Mouse (Mus musculus): ENCODE measurements around the gene Hist1h2ba. TPM values are rescaled to one million over a fixed set of nuclear protein-coding genes. Genes with fewer than 3 reads are reported as not detected.

Hist1h2ba gene
- polyA plus RNA-seq, 1 experiment from 2014 or later: not detected

DNA sequence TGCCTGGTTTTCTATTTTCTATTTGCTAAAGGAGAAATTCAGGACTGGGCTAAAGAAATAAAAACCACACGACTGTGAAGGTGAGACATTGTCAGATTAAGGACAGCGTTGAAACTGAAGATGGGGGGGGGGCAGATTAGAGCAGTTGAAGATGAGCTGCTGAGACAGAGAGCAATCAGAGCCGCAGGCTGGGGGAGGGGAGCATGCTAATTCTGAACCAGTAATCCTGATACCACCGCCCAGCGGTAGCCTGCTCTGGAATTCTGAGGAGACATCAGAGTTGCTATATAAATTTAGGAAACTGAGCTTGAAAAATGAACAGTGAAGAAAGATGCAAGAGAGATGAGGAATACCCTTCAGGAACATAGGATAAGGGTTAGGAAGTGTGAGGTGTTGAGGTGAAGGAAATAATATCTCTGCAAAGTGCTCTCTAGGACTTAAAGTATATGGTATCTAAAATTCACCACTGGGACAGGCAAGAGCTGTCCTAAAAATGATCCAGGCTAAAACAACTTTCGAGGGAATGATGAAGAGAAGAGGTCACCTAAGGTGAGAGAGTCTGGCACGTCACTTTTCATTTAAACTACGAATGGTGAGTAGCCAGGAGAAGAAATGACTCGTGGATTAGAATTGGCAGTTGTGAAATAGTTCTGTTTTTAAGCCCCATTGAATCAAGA is 41.2 kb downstream of the Hist1h2ba start:
- H3K4me1 ChIP-seq (ENCODE audit: control insufficient read depth, insufficient read depth, low read length): no peaks in the 10 kb centered on the region; the same call in 1 of the 2 replicates
- H3K27ac ChIP-seq (ENCODE audit: low read depth, low read length): no peak overlapping the region
- H3K9me3 ChIP-seq (replicated peaks; ENCODE audit: control insufficient read depth, low read length): no peaks in the 10 kb centered on the region
- no peak overlapping the region for H3K4me2 ChIP-seq
- WGBS (ENCODE audit: insufficient replicate concordance): 29% methylated on average over 9 of the region's 9 CpGs
- no peaks in the 10 kb centered on the region for H3K27me3 ChIP-seq (ENCODE audit: control insufficient read depth, insufficient read depth, low read length)
- no peak for ATAC-seq (replicated peaks; ENCODE audit: insufficient number of reproducible peaks, low FRiP score, low TSS enrichment)
- no peaks in the 10 kb centered on the region for H3K36me3 ChIP-seq (ENCODE audit: control insufficient read depth, insufficient read depth, low read length)
- no peak overlapping the region for H3K4me3 ChIP-seq (ENCODE audit: low read depth, low read length)
- H3K9ac ChIP-seq (ENCODE audit: low read depth, low read length): no peak overlapping the region

DNA sequence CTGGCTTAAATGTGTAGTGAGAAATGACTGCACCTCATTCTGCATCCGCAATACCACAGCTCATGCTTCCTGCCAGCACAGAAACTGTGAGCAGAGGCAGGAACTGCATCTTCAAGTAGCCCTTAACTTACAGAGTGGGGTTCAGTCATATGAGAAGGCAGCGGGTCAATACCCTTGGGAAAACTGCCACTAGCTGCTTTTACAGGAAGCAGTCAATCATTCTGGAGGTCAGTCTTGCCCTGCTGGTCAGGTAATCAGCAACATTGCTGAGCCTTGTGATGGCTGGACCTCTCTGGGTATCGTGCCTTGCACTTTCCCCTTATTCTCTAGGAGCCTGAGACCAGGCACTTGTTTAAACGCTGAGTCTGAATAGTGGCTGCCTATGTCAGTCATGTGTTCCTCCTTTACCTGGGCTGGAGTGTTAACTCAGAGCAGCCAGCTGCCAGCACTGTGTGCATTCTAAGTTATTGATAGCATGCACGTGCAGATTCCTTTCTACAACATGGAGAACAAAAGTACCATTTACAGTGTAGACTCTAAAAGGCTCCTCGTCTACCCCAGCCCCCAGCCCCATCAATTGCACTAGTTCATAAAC is 44.8 kb downstream of the Hist1h2ba start:
- Histone ChIP-seq H3K27me3 (ENCODE audit: control insufficient read depth, insufficient read depth, low read length) (no peaks in the 10 kb centered on the region), H3K4me1 (ENCODE audit: control insufficient read depth, insufficient read depth, low read length) (no peaks in the 10 kb centered on the region; the same call in 1 of the 2 replicates), H3K27ac (ENCODE audit: low read depth, low read length) (no peak overlapping the region), H3K36me3 (ENCODE audit: control insufficient read depth, insufficient read depth, low read length) (no peaks in the 10 kb centered on the region), H3K9me3 (replicated peaks; ENCODE audit: control insufficient read depth, low read length) (no peaks in the 10 kb centered on the region), H3K4me3 (ENCODE audit: low read depth, low read length) (no peak overlapping the region), H3K9ac (ENCODE audit: low read depth, low read length) (no peak overlapping the region), H3K4me2 (no peak overlapping the region)
- WGBS (ENCODE audit: insufficient replicate concordance): 58% methylated on average over 6 of the region's 6 CpGs
- ATAC-seq (replicated peaks; ENCODE audit: insufficient number of reproducible peaks, low FRiP score, low TSS enrichment): no peak

DNA sequence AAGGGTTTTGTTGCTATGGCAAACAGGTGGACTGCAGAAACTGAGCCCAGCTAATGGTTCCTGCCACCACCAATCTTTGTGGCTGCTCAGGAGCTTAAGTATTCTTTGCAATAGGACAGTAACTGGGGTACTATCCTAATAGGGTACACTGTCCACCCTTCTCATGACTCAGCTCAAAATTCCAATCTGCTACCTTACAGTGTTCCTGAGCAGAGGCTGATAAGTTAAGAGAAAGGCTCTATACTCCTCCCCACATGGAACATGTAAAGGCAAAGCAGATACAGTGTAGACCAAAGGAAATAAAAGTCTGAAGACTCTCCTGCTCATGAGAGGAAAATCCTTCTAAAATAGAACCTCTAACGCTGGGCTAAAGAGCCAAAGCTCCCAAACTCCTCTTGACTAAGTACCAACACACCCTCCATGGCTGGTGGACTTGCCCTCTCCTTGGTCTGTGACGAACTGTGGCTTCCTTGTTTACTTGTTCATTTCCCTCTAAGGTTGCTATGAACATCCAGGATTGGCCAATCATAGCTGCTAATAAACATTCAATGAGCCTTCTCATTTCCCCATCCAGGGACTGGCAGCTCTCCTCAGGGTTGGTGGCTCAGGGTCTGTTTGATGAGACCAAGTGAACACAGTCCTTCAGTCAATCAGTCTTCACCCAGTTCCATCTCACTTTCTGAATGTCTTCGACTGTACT is 46.8 kb downstream of the Hist1h2ba start:
- Histone ChIP-seq H3K36me3 (ENCODE audit: control insufficient read depth, insufficient read depth, low read length) (no peaks in the 10 kb centered on the region), H3K9me3 (replicated peaks; ENCODE audit: control insufficient read depth, low read length) (no peaks in the 10 kb centered on the region), H3K27me3 (ENCODE audit: control insufficient read depth, insufficient read depth, low read length) (no peaks in the 10 kb centered on the region), H3K4me1 (ENCODE audit: control insufficient read depth, insufficient read depth, low read length) (no peaks in the 10 kb centered on the region), H3K4me3 (ENCODE audit: low read depth, low read length) (no peak overlapping the region), H3K27ac (ENCODE audit: low read depth, low read length) (no peak overlapping the region), H3K9ac (ENCODE audit: low read depth, low read length) (no peak overlapping the region), H3K4me2 (no peak overlapping the region)
- WGBS (ENCODE audit: insufficient replicate concordance): 76% methylated on average over 3 of the region's 3 CpGs
- ATAC-seq (replicated peaks; ENCODE audit: insufficient number of reproducible peaks, low FRiP score, low TSS enrichment): no peak

DNA sequence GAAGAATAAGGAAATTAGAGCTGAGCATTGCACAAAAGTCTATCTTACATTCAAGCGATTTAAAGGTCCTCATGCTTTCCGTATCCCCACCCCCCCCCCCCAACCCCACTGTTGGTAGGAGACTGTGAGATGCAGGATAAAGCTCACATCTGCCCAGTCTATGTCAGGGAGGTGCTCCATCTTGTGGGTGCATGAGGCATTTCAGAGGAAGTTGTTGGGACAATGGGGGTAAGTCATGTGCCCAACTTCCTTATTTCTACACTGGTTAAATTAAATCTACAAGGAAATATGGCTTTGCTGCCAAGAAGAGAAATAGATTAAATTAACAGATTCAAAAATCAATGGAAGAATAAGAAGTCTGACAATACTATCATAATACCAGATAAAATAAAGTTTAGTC is 48.4 kb downstream of the Hist1h2ba start:
- Histone ChIP-seq H3K9me3 (replicated peaks; ENCODE audit: control insufficient read depth, low read length) (no peaks in the 10 kb centered on the region), H3K9ac (ENCODE audit: low read depth, low read length) (no peak overlapping the region), H3K27ac (ENCODE audit: low read depth, low read length) (no peak overlapping the region), H3K4me2 (no peak overlapping the region), H3K36me3 (ENCODE audit: control insufficient read depth, insufficient read depth, low read length) (no peaks in the 10 kb centered on the region), H3K4me3 (ENCODE audit: low read depth, low read length) (no peak overlapping the region), H3K27me3 (ENCODE audit: control insufficient read depth, insufficient read depth, low read length) (no peaks in the 10 kb centered on the region), H3K4me1 (ENCODE audit: control insufficient read depth, insufficient read depth, low read length) (no peaks in the 10 kb centered on the region)
- ATAC-seq (replicated peaks; ENCODE audit: insufficient number of reproducible peaks, low FRiP score, low TSS enrichment): no peak
- 40% methylated on average over 2 of the region's 2 CpGs for WGBS (ENCODE audit: insufficient replicate concordance)

Small RNA genes lying within 50 kb of the gene (microRNA-seq; reads per million reads assigned to microRNA genes)
- not detected for gene Gm44344 (ENCODE audit: borderline number of aligned reads)

Other genes starting within 250 kb of the Hist1h2ba start
- gene Hist1h2bc, start 250.0 kb downstream of the Hist1h2ba start, polyA plus RNA-seq (2014; fragmentation: Nextera tagmentation; extraction: Ambion mirVana): 31.3 and 31.9 TPM in 2 replicates
- not detected in 2 replicates for gene Hist1h1t, start 238.3 kb downstream of the Hist1h2ba start, polyA plus RNA-seq (2014; fragmentation: Nextera tagmentation; extraction: Ambion mirVana)
- gene Hist1h4c, start 235.7 kb downstream of the Hist1h2ba start, polyA plus RNA-seq (2014; fragmentation: Nextera tagmentation; extraction: Ambion mirVana): 0.69 and 2.7 TPM in 2 replicates
- gene Hfe, start 223.3 kb downstream of the Hist1h2ba start, polyA plus RNA-seq (2014; fragmentation: Nextera tagmentation; extraction: Ambion mirVana): 8.2 and 9.9 TPM in 2 replicates
- gene Hist1h1c, start 195.3 kb downstream of the Hist1h2ba start, polyA plus RNA-seq (2014; fragmentation: Nextera tagmentation; extraction: Ambion mirVana): 24.6 TPM in 2 replicates
- 4.1 and 4.5 TPM in 2 replicates for gene Hist1h3c, start 188.6 kb downstream of the Hist1h2ba start, polyA plus RNA-seq (2014; fragmentation: Nextera tagmentation; extraction: Ambion mirVana)
- 1.2 and 2.7 TPM in 2 replicates for gene Hist1h2bb, start 187.4 kb downstream of the Hist1h2ba start, polyA plus RNA-seq (2014; fragmentation: Nextera tagmentation; extraction: Ambion mirVana)
- gene Hist1h2ab, start 183.0 kb downstream of the Hist1h2ba start, polyA plus RNA-seq (2014; fragmentation: Nextera tagmentation; extraction: Ambion mirVana): 16.7 and 18.1 TPM in 2 replicates
- 2.7 and 3.7 TPM in 2 replicates for gene Hist1h3b, start 181.9 kb downstream of the Hist1h2ba start, polyA plus RNA-seq (2014; fragmentation: Nextera tagmentation; extraction: Ambion mirVana)
- 2.2 and 2.7 TPM in 2 replicates for gene Hist1h4b, start 177.1 kb downstream of the Hist1h2ba start, polyA plus RNA-seq (2014; fragmentation: Nextera tagmentation; extraction: Ambion mirVana)
- 1.0 TPM in 1 of 2 replicates, not detected in the other for gene Hist1h4a, start 172.9 kb downstream of the Hist1h2ba start, polyA plus RNA-seq (2014; fragmentation: Nextera tagmentation; extraction: Ambion mirVana)
- 2.5 and 4.0 TPM in 2 replicates for gene Hist1h3a, start 171.8 kb downstream of the Hist1h2ba start, polyA plus RNA-seq (2014; fragmentation: Nextera tagmentation; extraction: Ambion mirVana)
- 0.31 and 0.67 TPM in 2 replicates for gene Hist1h1a, start 170.5 kb downstream of the Hist1h2ba start, polyA plus RNA-seq (2014; fragmentation: Nextera tagmentation; extraction: Ambion mirVana)
- 0.24 TPM in 1 of 2 replicates, not detected in the other for gene Trim38, start 164.2 kb downstream of the Hist1h2ba start, polyA plus RNA-seq (2014; fragmentation: Nextera tagmentation; extraction: Ambion mirVana)
- not detected in 2 replicates for gene Slc17a2, start 127.2 kb downstream of the Hist1h2ba start, polyA plus RNA-seq (2014; fragmentation: Nextera tagmentation; extraction: Ambion mirVana)
- not detected in 2 replicates for gene Slc17a3, start 94.7 kb downstream of the Hist1h2ba start, polyA plus RNA-seq (2014; fragmentation: Nextera tagmentation; extraction: Ambion mirVana)
- not detected in 2 replicates for gene Slc17a1, start 66.4 kb downstream of the Hist1h2ba start, polyA plus RNA-seq (2014; fragmentation: Nextera tagmentation; extraction: Ambion mirVana)
- gene Slc17a4, start 19.1 kb downstream of the Hist1h2ba start, polyA plus RNA-seq (2014; fragmentation: Nextera tagmentation; extraction: Ambion mirVana): not detected in 2 replicates
- not detected in 2 replicates for gene Hist1h2aa, start 306 bp upstream of the Hist1h2ba start, polyA plus RNA-seq (2014; fragmentation: Nextera tagmentation; extraction: Ambion mirVana)
- not detected in 2 replicates for gene Scgn, start 57.1 kb upstream of the Hist1h2ba start, polyA plus RNA-seq (2014; fragmentation: Nextera tagmentation; extraction: Ambion mirVana)

Data from heart, embryonic 11.5 days (tissue).